Mouse (Mus musculus): ENCODE results near the gene Galnt6.

- TF ChIP-seq POLR2A (IDR thresholded peaks at IDR 0.05; ENCODE audit: borderline replicate concordance, extremely low read depth, insufficient read depth, insufficient read length, poor library complexity, severe bottlenecking) (no peak), CTCF (IDR thresholded peaks at IDR 0.05; ENCODE audit: borderline replicate concordance, extremely low read depth, insufficient read depth, insufficient read length) (no peak)
Observed at GRCm38 (mm10) chr15:100685849-100686248, 43.3 kb downstream of the Galnt6 start.
